Mouse (Mus musculus) CH12.LX (cell line): ENCODE measurements around the gene Cyfip2.

Source experiments
- CTCF ChIP-seq, 2 experiments: IDR thresholded peaks in 1 of 2; conservative IDR thresholded peaks in 1 of 2; 2 replicates each; pipeline ENCODE4 v1.5.1; 2011 to 2012; ENCODE audit warnings: low read depth in 2 of 2, low read length in 2 of 2, improper control_type of control experiment in 1 of 2, inconsistent platforms in 1 of 2, mild to moderate bottlenecking in 1 of 2, moderate library complexity in 1 of 2
- EP300 ChIP-seq: IDR thresholded peaks from 2 replicates; pipeline ENCODE4 v1.6.1; 2011; ENCODE audit warnings: low read length, improper control_type of control experiment
- HCFC1 ChIP-seq: IDR thresholded peaks from 2 replicates; pipeline ENCODE4 v1.6.1; 2012; ENCODE audit warnings: low read depth, mild to moderate bottlenecking, inconsistent platforms, low read length, improper control_type of control experiment
- IRF4 ChIP-seq: IDR thresholded peaks from 2 replicates; pipeline ENCODE4 v1.6.1; 2014; ENCODE audit warnings: low read depth, mild to moderate bottlenecking, inconsistent platforms, low read length, improper control_type of control experiment
- MAFK ChIP-seq: IDR thresholded peaks from 2 replicates; pipeline ENCODE4 v1.6.1; 2011; ENCODE audit warnings: low read length, improper control_type of control experiment; ENCODE audit not compliant: insufficient replicate concordance
- MAX ChIP-seq: IDR thresholded peaks from 2 replicates; pipeline ENCODE4 v1.6.1; 2011; ENCODE audit warnings: low read length, improper control_type of control experiment
- NELFE ChIP-seq: IDR thresholded peaks from 2 replicates; pipeline ENCODE4 v1.6.1; 2011; ENCODE audit warnings: low read depth, low read length, improper control_type of control experiment
- POLR2A ChIP-seq: IDR thresholded peaks from 2 replicates; pipeline ENCODE4 v1.6.1; 2011; ENCODE audit warnings: low read depth, mild to moderate bottlenecking, improper control_type of control experiment, low read length
- POLR2AphosphoS2 ChIP-seq: IDR thresholded peaks from 2 replicates; pipeline ENCODE4 v1.6.1; 2011; ENCODE audit warnings: low read depth, low read length, improper control_type of control experiment
- RCOR1 ChIP-seq: conservative IDR thresholded peaks from 2 replicates; pipeline ENCODE4 v1.6.1; 2012; ENCODE audit warnings: low read depth, mild to moderate bottlenecking, inconsistent platforms, low read length, improper control_type of control experiment
- TCF12 ChIP-seq: IDR thresholded peaks from 2 replicates; pipeline ENCODE4 v1.6.1; 2014; ENCODE audit warnings: low read depth, mild to moderate bottlenecking, inconsistent platforms, low read length, improper control_type of control experiment
- USF2 ChIP-seq: conservative IDR thresholded peaks from 2 replicates; pipeline ENCODE4 v1.6.1; 2011; ENCODE audit warnings: low read depth, low read length, improper control_type of control experiment

DNA sequence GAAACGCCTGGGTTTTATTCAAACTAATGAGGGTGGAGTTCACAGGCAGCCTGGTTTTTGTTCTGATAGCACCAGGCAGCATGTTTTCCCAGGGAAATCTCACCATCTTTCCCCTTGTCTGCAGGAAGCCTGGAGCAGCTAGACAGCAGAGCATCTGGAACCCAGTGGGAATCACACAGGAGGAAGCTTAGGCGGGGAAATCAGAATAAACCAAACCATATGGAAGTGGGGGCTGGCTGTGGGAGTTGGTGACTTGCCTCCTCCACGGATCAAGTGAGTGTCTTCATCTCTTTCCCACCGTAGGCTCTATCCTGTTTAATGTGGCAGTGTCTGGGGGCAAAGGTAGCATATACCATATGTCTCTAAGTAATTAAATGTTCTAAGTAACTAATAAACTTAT lies 127.2 kb downstream of the Cyfip2 start:
- TF ChIP-seq CTCF (conservative IDR thresholded peaks at IDR 0.05 in 1 of 2, IDR thresholded peaks at IDR 0.05 in 1 of 2; ENCODE audit: low read depth in 2 of 2, low read length in 2 of 2): no peak
- no peak for TF ChIP-seq POLR2A
- TF ChIP-seq USF2: no peak
- TF ChIP-seq NELFE: no peak
- no peak for TF ChIP-seq POLR2AphosphoS2
- TF ChIP-seq MAX: no peak
- no peak for TF ChIP-seq RCOR1
- TF ChIP-seq EP300: no peak
- no peak for TF ChIP-seq HCFC1
- no peak for TF ChIP-seq MAFK
- TF ChIP-seq TCF12: no peak
- TF ChIP-seq IRF4: no peak
